Mouse (Mus musculus) lung, embryonic 16.5 days (tissue): ENCODE results near the gene Pvr. TPM values are rescaled to one million over a fixed set of nuclear protein-coding genes. Genes with fewer than 3 reads are reported as not detected.

Source experiments
- ATAC-seq: fragments of 200-750 bp; cut with Nextera tagmentation; 2 replicates; pipeline ENCODE4 v1.8.0; 2017; ENCODE audit warnings: low read depth, mild to moderate bottlenecking, moderate library complexity
- H3K27ac ChIP-seq: fragments of 300-500 bp; sonication (generic); 2 replicates; pipeline ENCODE4 v1.5.1; 2014; ENCODE audit warnings: mild to moderate bottlenecking, control low read depth, low read length
- H3K27me3 ChIP-seq: fragments of 300-500 bp; sonication (generic); 2 replicates; pipeline ENCODE4 v1.6.1; 2014; ENCODE audit warnings: low read depth, low read length, mixed read lengths; ENCODE audit not compliant: control insufficient read depth, insufficient read depth
- H3K36me3 ChIP-seq: fragments of 300-500 bp; sonication (generic); 2 replicates; pipeline ENCODE4 v1.6.1; 2014; ENCODE audit warnings: low read length; ENCODE audit not compliant: control insufficient read depth, insufficient read depth
- H3K4me1 ChIP-seq: fragments of 300-500 bp; sonication (generic); replicated peaks from 2 replicates; pipeline ENCODE4 v1.6.1; 2014; ENCODE audit warnings: low read length, mixed read lengths; ENCODE audit not compliant: control insufficient read depth, insufficient read depth
- H3K4me2 ChIP-seq: fragments of 300-500 bp; sonication (generic); 2 replicates; pipeline ENCODE4 v1.6.1; 2014; ENCODE audit warnings: low read depth, low read length, control low read depth
- H3K4me3 ChIP-seq: fragments of 300-500 bp; sonication (generic); 2 replicates; pipeline ENCODE4 v1.5.1; 2014; ENCODE audit warnings: mild to moderate bottlenecking, low read length, control low read depth
- H3K9ac ChIP-seq: fragments of 300-500 bp; sonication (generic); 2 replicates; pipeline ENCODE4 v1.6.1; 2014; ENCODE audit warnings: low read length, control low read depth
- H3K9me3 ChIP-seq: fragments of 300-500 bp; sonication (generic); 2 replicates; pipeline ENCODE4 v1.6.1; 2016; ENCODE audit warnings: low read length; ENCODE audit not compliant: control insufficient read depth
- WGBS: fragments of 180-500 bp; shearing (Covaris S2); extraction: QIAGEN DNeasy Blood & Tissue Kit; methylation state at CpG from one replicate; pipeline ENCODE4 v1.1.7; 2014; 5-methylcytosine and 5-hydroxymethylcytosine counted together
- polyA plus RNA-seq: library from polyadenylated mRNA; unstranded; fragments of >200 nt; fragmentation: Nextera tagmentation; extraction: Ambion mirVana; gene quantifications from 2 replicates; pipeline ENCODE4 v1.2.1, GENCODE M21; 2015

Gene Pvr
- polyA plus RNA-seq, 1 experiment from 2014 or later, result 23.9 TPM

GRCm38 (mm10) chr7:19925376-19925775 lies 4.4 kb upstream of the Pvr start:
- Histone ChIP-seq H3K4me3 (no peak overlapping the region), H3K9me3 (no peaks in the 10 kb centered on the region), H3K36me3 (no peaks in the 10 kb centered on the region), H3K9ac (no peak overlapping the region), H3K4me2 (no peak overlapping the region), H3K27me3 (no peaks in the 10 kb centered on the region), H3K27ac (no peak overlapping the region), H3K4me1 (0 out of 2 replicates have a peak, but pooled peaks cover 6% of the 10 kb centered on the region)
- 58% methylated on average over 1 of the region's 1 CpGs for WGBS
- no peak for ATAC-seq

GRCm38 (mm10) chr7:19923797-19924196 lies 2.8 kb upstream of the Pvr start:
- H3K4me2 ChIP-seq, result no peak overlapping the region
- H3K27me3 ChIP-seq, result no peaks in the 10 kb centered on the region
- no peak overlapping the region for H3K4me3 ChIP-seq
- H3K9ac ChIP-seq, result no peak overlapping the region
- ATAC-seq, result no peak
- H3K27ac ChIP-seq, result no peak overlapping the region
- H3K9me3 ChIP-seq, result no peaks in the 10 kb centered on the region
- H3K4me1 ChIP-seq, result peaks cover 15% of the 10 kb centered on the region; the same call in 1 of the 2 replicates
- no peaks in the 10 kb centered on the region for H3K36me3 ChIP-seq
- 11% methylated on average over 9 of the region's 15 CpGs for WGBS

GRCm38 (mm10) chr7:19923354-19923753 lies 2.4 kb upstream of the Pvr start:
- Histone ChIP-seq H3K27ac (no peak overlapping the region), H3K4me3 (no peak overlapping the region), H3K27me3 (no peaks in the 10 kb centered on the region), H3K4me1 (peaks cover 15% of the 10 kb centered on the region; the same call in 1 of the 2 replicates), H3K36me3 (peaks cover 3% of the 10 kb centered on the region; the same call in 1 of the 2 replicates), H3K9me3 (no peaks in the 10 kb centered on the region), H3K4me2 (no peak overlapping the region), H3K9ac (no peak overlapping the region)
- WGBS, result 43% methylated on average over 2 of the region's 2 CpGs
- ATAC-seq, result no peak

DNA sequence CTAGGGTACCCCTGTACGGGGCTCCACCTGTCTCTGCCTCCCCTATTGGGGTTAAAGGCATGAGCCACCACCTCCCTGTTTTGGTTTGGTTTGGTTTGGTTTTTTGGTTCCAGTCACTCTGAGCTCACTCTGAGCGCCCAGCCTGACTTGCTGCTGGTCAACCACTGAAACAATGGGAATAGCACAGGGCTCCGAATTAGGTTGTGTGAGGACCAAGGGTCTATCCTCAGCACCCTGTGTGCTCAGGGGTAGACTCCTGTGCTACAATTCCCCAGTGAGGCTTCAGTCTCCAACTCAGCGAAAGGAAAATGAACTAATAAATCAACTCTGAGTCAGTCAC lies 824 bp downstream of the Pvr start:
- Histone ChIP-seq H3K4me2 (peak overlapping the region; percentile 53), H3K27ac (peak overlapping the region; percentile 5; the same call in 1 of the 2 replicates), H3K4me3 (peak overlapping the region; percentile 82), H3K9ac (peak overlapping the region; percentile 87), H3K27me3 (no peaks in the 10 kb centered on the region), H3K36me3 (peaks cover 25% of the 10 kb centered on the region), H3K4me1 (peaks cover 15% of the 10 kb centered on the region; the same call in 1 of the 2 replicates), H3K9me3 (no peaks in the 10 kb centered on the region)
- 21% methylated on average over 4 of the region's 4 CpGs for WGBS
- ATAC-seq, result peak; percentile 13

DNA sequence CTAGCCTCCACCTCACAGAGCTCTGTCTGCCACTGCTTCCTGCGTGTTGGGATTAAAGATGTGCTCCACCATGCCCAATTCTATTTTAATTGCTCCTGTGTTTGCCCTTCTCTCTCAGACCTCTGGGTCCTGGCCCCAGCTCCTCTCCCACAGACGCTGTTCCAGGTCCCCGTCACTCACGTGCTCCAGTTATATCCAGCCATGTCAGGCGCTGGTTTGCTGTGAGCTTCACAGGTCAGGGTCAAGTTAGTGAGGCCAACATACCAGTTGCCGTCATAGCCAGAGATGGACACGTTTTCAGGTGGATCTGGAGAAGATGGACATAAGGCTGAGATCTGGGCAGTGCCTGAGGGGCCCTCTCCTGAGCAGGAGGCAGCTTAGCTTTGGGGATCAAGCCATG lies 6.4 kb downstream of the Pvr start:
- no peak overlapping the region for H3K4me2 ChIP-seq
- no peak for ATAC-seq
- H3K9ac ChIP-seq, result no peak overlapping the region
- WGBS, result 89% methylated on average over 7 of the region's 7 CpGs
- H3K4me3 ChIP-seq, result no peak overlapping the region
- peaks cover 54% of the 10 kb centered on the region for H3K36me3 ChIP-seq
- no peaks in the 10 kb centered on the region for H3K27me3 ChIP-seq
- H3K4me1 ChIP-seq, result peaks cover 3% of the 10 kb centered on the region; the same call in 1 of the 2 replicates
- no peaks in the 10 kb centered on the region for H3K9me3 ChIP-seq
- no peak overlapping the region for H3K27ac ChIP-seq

GRCm38 (mm10) chr7:19911695-19912524 lies 9.1 kb downstream of the Pvr start:
- no peak for ATAC-seq
- H3K27ac ChIP-seq, result no peak overlapping the region
- H3K27me3 ChIP-seq, result no peaks in the 10 kb centered on the region
- 87% methylated on average over 23 of the region's 23 CpGs for WGBS
- peaks cover 56% of the 10 kb centered on the region for H3K36me3 ChIP-seq
- H3K9me3 ChIP-seq, result no peaks in the 10 kb centered on the region
- no peaks in the 10 kb centered on the region for H3K4me1 ChIP-seq
- H3K4me3 ChIP-seq, result no peak overlapping the region
- no peak overlapping the region for H3K9ac ChIP-seq
- H3K4me2 ChIP-seq, result no peak overlapping the region

DNA sequence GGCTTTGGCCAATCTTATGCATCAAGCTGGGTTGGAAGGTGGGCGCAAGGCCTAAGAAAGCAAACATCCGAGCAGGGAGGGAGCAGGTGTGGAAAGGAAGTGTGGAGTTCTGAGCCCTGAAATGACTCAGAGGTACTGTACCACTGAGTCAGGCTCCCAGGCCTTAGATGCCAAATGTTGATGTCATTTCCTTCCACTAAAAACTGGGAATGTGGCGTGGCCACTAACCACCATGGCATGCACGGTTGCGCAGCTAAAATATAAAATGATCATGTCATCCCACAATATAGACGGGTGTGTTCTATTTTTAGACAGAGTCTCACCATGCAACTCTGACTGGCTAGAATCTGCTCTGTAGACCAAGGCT lies 9.7 kb downstream of the Pvr start:
- no peak overlapping the region for H3K4me2 ChIP-seq
- no peak overlapping the region for H3K9ac ChIP-seq
- H3K36me3 ChIP-seq, result peaks cover 56% of the 10 kb centered on the region
- ATAC-seq, result no peak
- H3K4me1 ChIP-seq, result no peaks in the 10 kb centered on the region
- no peak overlapping the region for H3K4me3 ChIP-seq
- no peaks in the 10 kb centered on the region; the same call in 1 of the 2 replicates for H3K9me3 ChIP-seq
- 82% methylated on average over 6 of the region's 6 CpGs for WGBS
- no peak overlapping the region for H3K27ac ChIP-seq
- H3K27me3 ChIP-seq, result no peaks in the 10 kb centered on the region

DNA sequence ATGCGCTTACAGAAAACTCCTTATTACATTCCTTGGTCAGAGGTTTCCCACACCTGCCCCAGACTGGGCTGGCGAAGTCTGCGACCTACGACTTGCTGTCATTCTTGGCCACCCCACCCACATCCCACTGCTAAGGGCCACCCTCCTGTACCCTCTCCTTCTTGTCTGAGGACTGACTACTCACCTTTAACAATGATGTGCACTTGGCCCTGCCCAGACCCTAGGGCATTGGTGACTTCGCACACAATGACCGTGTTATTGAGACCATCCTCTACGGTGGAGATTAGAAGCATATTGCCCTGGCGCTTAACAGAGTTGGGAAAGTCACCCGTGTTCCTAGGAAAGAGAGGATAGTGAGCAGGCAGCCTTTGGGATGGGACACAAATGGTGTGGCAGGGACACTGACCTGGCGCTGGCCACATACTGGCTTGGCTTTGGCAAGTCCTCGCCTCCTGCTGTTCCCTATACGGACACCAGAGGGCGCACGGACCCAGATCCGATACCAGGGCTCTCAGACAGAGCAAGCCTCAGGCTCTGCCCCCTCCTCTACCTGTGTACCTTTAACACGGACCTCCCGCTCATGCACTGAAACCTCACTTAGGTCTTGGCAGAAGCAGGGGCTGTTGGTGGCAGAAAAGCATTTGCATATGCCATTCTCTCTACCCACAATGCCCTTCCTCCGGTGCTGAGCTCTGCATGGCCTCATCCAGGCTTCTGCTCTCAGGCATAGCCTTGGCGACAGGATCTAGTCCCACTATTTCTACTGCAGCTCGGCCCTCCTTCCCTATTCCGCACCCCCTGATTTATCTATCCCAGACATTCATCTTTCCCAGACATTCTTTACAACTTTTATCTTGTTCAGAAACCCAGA lies 10.3 kb downstream of the Pvr start:
- Histone ChIP-seq H3K36me3 (peaks cover 58% of the 10 kb centered on the region), H3K4me1 (no peaks in the 10 kb centered on the region), H3K4me3 (no peak overlapping the region), H3K9me3 (peaks cover under 1% of the 10 kb centered on the region; the same call in 1 of the 2 replicates), H3K27ac (no peak overlapping the region), H3K4me2 (no peak overlapping the region), H3K9ac (no peak overlapping the region), H3K27me3 (no peaks in the 10 kb centered on the region)
- 48% methylated on average over 21 of the region's 21 CpGs for WGBS
- peak; percentile 69 for ATAC-seq

GRCm38 (mm10) chr7:19889881-19890280 lies 31.1 kb downstream of the Pvr start:
- Histone ChIP-seq H3K27me3 (no peaks in the 10 kb centered on the region), H3K4me1 (no peaks in the 10 kb centered on the region), H3K9ac (no peak overlapping the region), H3K9me3 (no peaks in the 10 kb centered on the region), H3K36me3 (no peaks in the 10 kb centered on the region), H3K4me2 (no peak overlapping the region), H3K4me3 (no peak overlapping the region), H3K27ac (no peak overlapping the region)
- no peak for ATAC-seq
- 43% methylated on average over 8 of the region's 8 CpGs for WGBS
